Mouse (Mus musculus) heart, postnatal 0 days (tissue): Measurements from ENCODE around the gene Sec14l4.

Experiments
- CTCF ChIP-seq: IDR thresholded peaks from 2 replicates; pipeline ENCODE4 v1.5.1; 2016; ENCODE audit warnings: antibody characterized with exemption, control low read depth, low read depth
- EP300 ChIP-seq: IDR thresholded peaks from 2 replicates; pipeline ENCODE4 v1.6.1; 2016; ENCODE audit warnings: antibody characterized with exemption, low read depth

DNA sequence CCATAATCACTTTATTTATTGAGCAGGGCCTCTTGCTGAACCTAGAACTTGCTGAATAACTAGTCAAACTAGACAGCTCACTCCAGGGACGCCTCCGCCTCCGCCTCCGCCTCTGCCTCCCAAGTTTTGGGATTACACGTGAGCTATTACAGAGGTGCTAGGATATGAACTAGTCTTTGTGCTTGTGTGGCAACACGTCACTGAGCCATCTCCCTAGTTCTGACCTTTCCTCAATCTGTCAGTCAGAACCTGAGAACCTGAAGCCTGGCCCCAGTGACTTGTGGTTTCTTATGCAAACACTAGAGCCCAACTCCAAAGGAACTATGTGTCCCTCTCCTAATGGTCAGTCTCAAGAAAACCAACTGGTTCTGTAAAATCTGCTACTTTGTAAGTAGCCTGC is 4.7 kb downstream of the Sec14l4 start:
- no peak for TF ChIP-seq CTCF
- TF ChIP-seq EP300 = no peak
